Mouse (Mus musculus) cerebellum, postnatal 4 days (tissue): ENCODE measurements around the gene Chp2.
"Not testable (repeated sequence)": the region's sequence is repeated elsewhere in the genome, so short reads cannot be mapped to it uniquely, and the experiment has no call there.

Source experiments
- DNase-seq, 2 experiments: peaks; one replicate each; pipeline ENCODE4 v3.0.0; 2022; ENCODE audit warnings: low spot score in 2 of 2, mixed read lengths in 1 of 2

Chp2 gene

GRCm38 (mm10) chr7:122242744-122243143, 23.4 kb downstream of the Chp2 start:
- DNase-seq: not testable (repeated sequence)

- no peak for DNase-seq
These were observed 24.9 kb downstream of the Chp2 start for GRCm38 (mm10) chr7:122244166-122244565.

- no peak for DNase-seq
These were observed 25.3 kb downstream of the Chp2 start for GRCm38 (mm10) chr7:122244584-122244983.

- no peak for DNase-seq
These were observed 26.7 kb downstream of the Chp2 start for GRCm38 (mm10) chr7:122245976-122246375.

- no peak for DNase-seq
These were observed 28.1 kb downstream of the Chp2 start for GRCm38 (mm10) chr7:122247254-122247864.

- no peak for DNase-seq
These were observed 30.1 kb downstream of the Chp2 start for GRCm38 (mm10) chr7:122249321-122249821.

GRCm38 (mm10) chr7:122251197-122252011, 32.1 kb downstream of the Chp2 start:
- peak; percentile 60 to 76 for DNase-seq

GRCm38 (mm10) chr7:122256722-122257121, 37.4 kb downstream of the Chp2 start:
- no peak for DNase-seq

- DNase-seq: no peak
These were observed 39.2 kb downstream of the Chp2 start for GRCm38 (mm10) chr7:122258521-122258920.

- DNase-seq: peak in 1 of 2 experiments; percentile 10
These were observed 40.8 kb downstream of the Chp2 start for GRCm38 (mm10) chr7:122260055-122260602.

GRCm38 (mm10) chr7:122268983-122269486, 49.7 kb downstream of the Chp2 start:
- DNase-seq: no peak

GRCm38 (mm10) chr7:122272334-122272733, 53.0 kb downstream of the Chp2 start:
- DNase-seq: no peak
